Mouse (Mus musculus): ENCODE data around the gene Cacng7. TPM values are rescaled to one million over a fixed set of nuclear protein-coding genes. Genes with fewer than 3 reads are reported as not detected.

Gene Cacng7
- total and polyA plus RNA-seq, 2 experiments from 2014 or later = 0.15 to 4.0 TPM

DNA sequence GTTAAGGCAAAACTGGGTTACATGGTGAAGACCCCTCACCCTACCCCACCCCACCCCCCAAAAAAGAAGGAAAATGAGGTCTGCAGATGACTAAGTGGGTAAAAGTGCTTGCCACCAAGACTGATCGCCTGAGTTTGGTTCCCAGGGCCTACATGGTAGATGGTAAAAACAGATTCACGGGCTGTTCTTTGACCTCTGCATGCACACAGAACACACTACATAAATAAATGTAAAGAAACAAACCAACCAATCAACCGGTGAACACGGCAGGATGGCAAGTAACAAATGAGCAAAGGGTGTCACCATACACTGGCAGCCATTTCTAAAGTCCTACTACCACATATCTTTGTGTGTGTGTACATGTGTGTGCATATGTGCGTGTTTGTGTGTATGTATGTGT lies 15.6 kb downstream of the Cacng7 start:
- Histone ChIP-seq H3K27ac (ENCODE audit: low read depth) (no peak overlapping the region), H3K27me3 (ENCODE audit: control insufficient read depth, insufficient read depth, low read length) (no peaks in the 10 kb centered on the region), H3K4me2 (ENCODE audit: low read depth, low read length) (no peak overlapping the region), H3K4me1 (ENCODE audit: control insufficient read depth, insufficient read depth) (no peaks in the 10 kb centered on the region), H3K4me3 (ENCODE audit: low read depth, low read length) (no peak overlapping the region), H3K9me3 (replicated peaks; ENCODE audit: control insufficient read depth, low read length) (no peaks in the 10 kb centered on the region), H3K36me3 (replicated peaks; ENCODE audit: control insufficient read depth, insufficient read depth, low read length) (no peaks in the 10 kb centered on the region), H3K9ac (replicated peaks; ENCODE audit: low read depth, low read length) (no peak overlapping the region)
- ATAC-seq (ENCODE audit: insufficient read depth, low read depth) = no peak
- DNase-seq (ENCODE audit: low spot score) = no peak
- TF ChIP-seq EP300 (IDR thresholded peaks at IDR 0.05; ENCODE audit: low read depth) (no peak), CTCF (IDR thresholded peaks at IDR 0.05; ENCODE audit: low read depth) (no peak)
- 66% methylated on average over 5 of the region's 5 CpGs for WGBS

DNA sequence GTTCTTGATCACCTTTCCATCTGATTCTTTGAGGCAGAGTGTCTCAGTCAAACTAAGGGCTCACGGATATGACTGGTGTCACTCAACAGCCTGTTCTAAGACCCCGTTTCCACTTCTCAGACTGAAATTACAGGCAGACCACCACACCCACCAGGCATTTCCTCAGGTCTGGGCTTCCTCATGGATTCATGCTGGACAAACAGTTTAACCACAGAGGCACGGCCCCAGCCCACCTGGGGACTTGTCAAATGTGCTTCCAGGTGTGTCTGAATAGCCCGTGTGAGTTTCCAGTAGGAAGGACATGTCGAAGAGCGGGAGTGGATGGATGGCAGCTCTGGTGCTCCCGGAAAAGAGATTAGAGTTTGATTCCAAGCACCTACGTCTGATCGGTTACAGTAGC lies 17.0 kb downstream of the Cacng7 start:
- no peak for ATAC-seq (ENCODE audit: insufficient read depth, low read depth)
- 78% methylated on average over 9 of the region's 9 CpGs for WGBS
- TF ChIP-seq CTCF (IDR thresholded peaks at IDR 0.05; ENCODE audit: low read depth) = no peak
- no peak for TF ChIP-seq EP300 (IDR thresholded peaks at IDR 0.05; ENCODE audit: low read depth)

DNA sequence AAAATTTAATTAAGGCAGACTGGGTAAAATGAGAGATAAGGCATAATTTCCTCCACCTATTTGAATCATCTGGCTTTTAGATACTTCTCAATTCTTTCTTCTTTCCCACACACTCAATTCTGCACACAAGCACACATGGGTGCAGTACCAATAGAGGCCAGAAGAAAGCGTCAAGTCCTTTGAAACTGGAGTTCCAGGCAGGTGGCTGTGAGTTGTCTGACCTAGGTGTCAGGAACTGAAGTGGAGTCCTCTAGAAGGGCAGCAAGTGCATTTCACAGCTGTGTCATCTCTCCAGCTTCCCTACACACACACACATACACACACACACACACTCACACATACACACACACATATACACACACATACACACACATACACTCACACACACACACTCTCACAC lies 18.8 kb downstream of the Cacng7 start:
- no peak overlapping the region for H3K27ac ChIP-seq (ENCODE audit: low read depth)
- no peak for TF ChIP-seq EP300 (IDR thresholded peaks at IDR 0.05; ENCODE audit: low read depth)
- TF ChIP-seq CTCF (IDR thresholded peaks at IDR 0.05; ENCODE audit: low read depth) = no peak
- no peak overlapping the region for H3K4me2 ChIP-seq (ENCODE audit: low read depth, low read length)
- H3K27me3 ChIP-seq (ENCODE audit: control insufficient read depth, insufficient read depth, low read length) = no peaks in the 10 kb centered on the region
- DNase-seq (ENCODE audit: low spot score) (no peak), ATAC-seq (ENCODE audit: insufficient read depth, low read depth) (no peak)
- H3K36me3 ChIP-seq (replicated peaks; ENCODE audit: control insufficient read depth, insufficient read depth, low read length) = no peaks in the 10 kb centered on the region
- H3K9ac ChIP-seq (replicated peaks; ENCODE audit: low read depth, low read length) = no peak overlapping the region
- 86% methylated on average over 1 of the region's 1 CpGs for WGBS
- no peak overlapping the region for H3K4me3 ChIP-seq (ENCODE audit: low read depth, low read length)
- H3K4me1 ChIP-seq (ENCODE audit: control insufficient read depth, insufficient read depth) = no peaks in the 10 kb centered on the region
- no peaks in the 10 kb centered on the region for H3K9me3 ChIP-seq (replicated peaks; ENCODE audit: control insufficient read depth, low read length)

More for the DNA sequence above, 17.0 kb downstream of the Cacng7 start:
- Histone ChIP-seq H3K4me1 (ENCODE audit: control insufficient read depth, insufficient read depth) (no peaks in the 10 kb centered on the region), H3K4me2 (ENCODE audit: low read depth, low read length) (no peak overlapping the region), H3K9me3 (replicated peaks; ENCODE audit: control insufficient read depth, low read length) (no peaks in the 10 kb centered on the region), H3K9ac (replicated peaks; ENCODE audit: low read depth, low read length) (no peak overlapping the region), H3K36me3 (replicated peaks; ENCODE audit: control insufficient read depth, insufficient read depth, low read length) (no peaks in the 10 kb centered on the region), H3K4me3 (ENCODE audit: low read depth, low read length) (no peak overlapping the region), H3K27me3 (ENCODE audit: control insufficient read depth, insufficient read depth, low read length) (no peaks in the 10 kb centered on the region), H3K27ac (ENCODE audit: low read depth) (no peak overlapping the region)
- no peak for DNase-seq (ENCODE audit: low spot score)

DNA sequence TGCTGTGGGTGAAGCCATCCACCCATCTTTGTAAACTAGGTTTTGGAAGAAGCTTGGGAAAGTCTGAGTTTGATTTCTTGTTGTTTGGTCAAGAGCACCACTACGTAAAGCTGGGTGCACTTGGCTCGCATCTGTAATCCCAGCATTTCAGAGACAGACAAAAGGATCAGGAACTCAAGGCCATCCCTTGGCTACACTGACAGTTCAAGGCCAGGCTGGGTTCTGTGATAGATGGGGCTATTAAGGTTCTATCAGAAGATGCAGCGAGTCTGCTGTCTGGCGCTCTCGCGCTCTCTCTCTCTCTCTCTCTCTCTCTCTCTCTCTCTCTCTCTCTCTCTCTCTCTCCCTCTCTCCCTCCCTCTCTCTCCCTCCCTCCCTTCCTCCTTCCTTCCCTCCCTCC lies 22.1 kb downstream of the Cacng7 start:
- DNase-seq (ENCODE audit: low spot score) = no peak
- no peak for ATAC-seq (ENCODE audit: insufficient read depth, low read depth)
- H3K9ac ChIP-seq (replicated peaks; ENCODE audit: low read depth, low read length) = no peak overlapping the region
- no peaks in the 10 kb centered on the region for H3K9me3 ChIP-seq (replicated peaks; ENCODE audit: control insufficient read depth, low read length)
- no peaks in the 10 kb centered on the region for H3K4me1 ChIP-seq (ENCODE audit: control insufficient read depth, insufficient read depth)
- no peak overlapping the region for H3K4me2 ChIP-seq (ENCODE audit: low read depth, low read length)
- no peaks in the 10 kb centered on the region for H3K36me3 ChIP-seq (replicated peaks; ENCODE audit: control insufficient read depth, insufficient read depth, low read length)
- 72% methylated on average over 6 of the region's 6 CpGs for WGBS
- no peak for TF ChIP-seq CTCF (IDR thresholded peaks at IDR 0.05; ENCODE audit: low read depth)
- no peak for TF ChIP-seq EP300 (IDR thresholded peaks at IDR 0.05; ENCODE audit: low read depth)
- H3K27me3 ChIP-seq (ENCODE audit: control insufficient read depth, insufficient read depth, low read length) = no peaks in the 10 kb centered on the region
- H3K27ac ChIP-seq (ENCODE audit: low read depth) = no peak overlapping the region
- H3K4me3 ChIP-seq (ENCODE audit: low read depth, low read length) = no peak overlapping the region

DNA sequence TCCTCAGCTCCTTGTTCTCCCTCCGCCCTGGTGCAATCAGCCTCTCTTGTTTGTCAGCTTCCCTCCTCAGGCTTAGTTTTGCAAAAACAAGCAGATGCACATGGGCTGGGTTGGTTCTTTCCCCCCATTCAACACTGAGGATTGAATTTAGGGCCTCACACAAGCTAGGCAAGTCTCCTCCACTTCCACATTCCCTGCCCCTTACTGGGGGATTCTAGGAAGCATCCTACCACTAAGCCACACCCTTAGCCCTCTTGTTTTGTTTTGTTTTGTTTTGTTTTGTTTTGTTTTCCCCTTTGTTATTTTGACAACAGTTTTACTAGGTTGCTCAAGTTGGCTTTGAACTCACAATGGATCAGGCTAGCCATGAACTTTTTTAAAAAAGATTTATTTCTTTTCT lies 27.9 kb downstream of the Cacng7 start:
- Histone ChIP-seq H3K27ac (ENCODE audit: low read depth) (no peak overlapping the region), H3K4me3 (ENCODE audit: low read depth, low read length) (no peak overlapping the region), H3K9ac (replicated peaks; ENCODE audit: low read depth, low read length) (no peak overlapping the region), H3K4me1 (ENCODE audit: control insufficient read depth, insufficient read depth) (no peaks in the 10 kb centered on the region), H3K27me3 (ENCODE audit: control insufficient read depth, insufficient read depth, low read length) (peaks cover 10% of the 10 kb centered on the region), H3K4me2 (ENCODE audit: low read depth, low read length) (no peak overlapping the region), H3K36me3 (replicated peaks; ENCODE audit: control insufficient read depth, insufficient read depth, low read length) (no peaks in the 10 kb centered on the region), H3K9me3 (replicated peaks; ENCODE audit: control insufficient read depth, low read length) (no peaks in the 10 kb centered on the region)
- 96% methylated on average over 1 of the region's 1 CpGs for WGBS
- TF ChIP-seq CTCF (IDR thresholded peaks at IDR 0.05; ENCODE audit: low read depth) = no peak
- TF ChIP-seq EP300 (IDR thresholded peaks at IDR 0.05; ENCODE audit: low read depth) = no peak
- ATAC-seq (ENCODE audit: insufficient read depth, low read depth) (no peak), DNase-seq (ENCODE audit: low spot score) (no peak)

DNA sequence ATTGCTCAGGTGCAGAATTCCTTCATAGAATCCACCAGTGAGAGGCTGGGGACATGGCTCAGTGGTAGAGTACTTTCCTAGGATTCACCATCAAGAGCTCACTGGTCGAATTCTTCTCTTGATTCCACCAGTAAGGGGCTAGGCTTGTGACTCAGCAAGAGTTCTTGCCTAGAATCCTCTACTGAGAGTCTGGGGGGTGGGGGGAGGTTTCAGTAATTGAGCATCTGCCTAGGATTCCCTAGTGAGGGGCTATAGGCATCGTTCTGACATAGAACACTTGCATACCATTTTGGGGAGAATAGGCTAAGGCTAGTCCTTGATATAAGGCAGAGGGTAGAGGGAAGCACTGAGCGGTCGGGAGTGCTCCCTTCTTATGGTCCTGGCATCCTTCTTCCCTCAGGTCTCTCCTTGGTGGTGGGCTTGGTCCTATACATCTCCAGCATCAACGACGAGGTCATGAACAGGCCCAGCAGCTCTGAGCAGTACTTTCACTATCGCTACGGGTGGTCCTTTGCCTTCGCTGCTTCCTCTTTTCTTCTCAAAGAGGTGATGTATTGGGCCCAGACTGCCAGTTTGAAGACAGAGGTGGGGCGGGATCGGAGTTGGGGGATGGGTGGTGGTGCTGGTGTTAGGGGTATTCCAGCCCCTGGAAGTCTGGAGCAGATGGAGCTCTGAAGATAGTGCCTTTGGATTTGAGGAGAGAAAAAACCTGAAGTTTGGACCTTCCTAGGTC lies 33.0 kb downstream of the Cacng7 start:
- peaks cover 31% of the 10 kb centered on the region for H3K27me3 ChIP-seq (ENCODE audit: control insufficient read depth, insufficient read depth, low read length)
- no peak overlapping the region for H3K4me3 ChIP-seq (ENCODE audit: low read depth, low read length)
- ATAC-seq (ENCODE audit: insufficient read depth, low read depth) (no peak), DNase-seq (ENCODE audit: low spot score) (no peak)
- no peak overlapping the region for H3K4me2 ChIP-seq (ENCODE audit: low read depth, low read length)
- H3K9me3 ChIP-seq (replicated peaks; ENCODE audit: control insufficient read depth, low read length) = no peaks in the 10 kb centered on the region
- WGBS = 34% methylated on average over 11 of the region's 11 CpGs
- 0 out of 2 replicates have a peak, but pooled peaks cover 3% of the 10 kb centered on the region for H3K4me1 ChIP-seq (ENCODE audit: control insufficient read depth, insufficient read depth)
- no peaks in the 10 kb centered on the region for H3K36me3 ChIP-seq (replicated peaks; ENCODE audit: control insufficient read depth, insufficient read depth, low read length)
- TF ChIP-seq EP300 (IDR thresholded peaks at IDR 0.05; ENCODE audit: low read depth) = no peak
- TF ChIP-seq CTCF (IDR thresholded peaks at IDR 0.05; ENCODE audit: low read depth) = no peak
- no peak overlapping the region for H3K9ac ChIP-seq (replicated peaks; ENCODE audit: low read depth, low read length)
- H3K27ac ChIP-seq (ENCODE audit: low read depth) = no peak overlapping the region
